Mouse (Mus musculus): Measurements from ENCODE around the gene Nkrf.
A peak's percentile ranks its signal among the peaks of the same experiment; 100 is the strongest.

Gene Nkrf

DNA sequence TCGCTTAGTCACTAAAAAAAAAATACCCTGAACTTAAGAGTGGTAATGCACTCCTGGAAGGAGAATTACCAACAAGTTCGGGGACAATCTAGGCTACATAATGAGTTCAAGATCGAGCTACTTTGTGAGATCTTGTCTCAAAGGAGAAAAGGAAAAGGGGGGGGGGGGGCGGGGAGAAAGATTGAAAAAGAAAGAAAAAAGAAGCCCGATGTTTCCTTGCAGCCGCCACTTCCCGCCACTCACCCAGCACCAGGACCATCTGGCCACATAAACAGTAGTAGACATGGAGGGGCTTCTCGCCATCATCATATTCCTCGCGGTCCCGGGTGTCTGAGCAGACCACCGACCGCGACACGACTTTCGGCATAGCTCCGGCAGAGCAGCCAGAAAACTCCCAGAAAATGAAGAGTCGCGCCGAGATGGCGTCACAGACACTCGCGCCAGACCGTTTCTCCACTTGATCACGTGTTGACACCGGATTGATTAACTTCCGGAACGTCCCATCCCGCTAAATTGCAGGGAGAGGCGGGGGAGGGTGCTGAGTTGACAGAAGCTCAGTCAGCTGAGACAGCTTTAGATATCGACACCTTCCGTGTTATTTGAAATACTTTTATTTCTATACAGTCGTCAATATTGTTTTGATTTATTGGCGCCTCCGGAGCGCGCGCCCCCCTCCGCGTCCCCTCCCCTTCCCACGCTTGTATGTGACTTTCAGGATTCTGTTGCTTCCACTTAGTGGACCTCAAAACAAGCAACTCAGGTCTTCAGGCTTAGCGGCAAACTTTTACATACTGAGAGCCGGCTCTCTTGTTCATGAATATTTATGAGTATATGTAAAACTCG lies 38.7 kb downstream of the Nkrf start:
- peak; percentile 67 for DNase-seq (ENCODE audit: low read depth, low spot score)

DNA sequence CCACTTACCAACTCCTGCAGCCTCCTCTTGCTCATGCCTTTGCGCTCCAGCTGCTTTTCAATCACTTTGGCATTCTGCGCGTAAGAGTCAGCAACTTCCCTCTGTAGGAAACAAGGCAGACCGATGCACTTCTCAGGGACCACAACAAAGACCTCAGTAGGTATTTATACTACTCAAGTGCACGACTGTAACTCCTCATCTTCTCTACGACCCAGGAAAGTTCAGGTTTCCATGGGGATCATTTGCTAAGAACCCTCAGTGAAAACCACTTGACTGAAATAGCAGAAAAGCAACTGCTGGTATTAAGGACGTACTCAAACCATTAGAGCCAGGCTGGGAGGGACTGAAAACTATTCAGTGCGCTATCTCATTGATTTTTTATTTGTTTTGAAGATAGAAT lies 50.1 kb downstream of the Nkrf start:
- DNase-seq (ENCODE audit: low read depth, low spot score) = no peak

DNA sequence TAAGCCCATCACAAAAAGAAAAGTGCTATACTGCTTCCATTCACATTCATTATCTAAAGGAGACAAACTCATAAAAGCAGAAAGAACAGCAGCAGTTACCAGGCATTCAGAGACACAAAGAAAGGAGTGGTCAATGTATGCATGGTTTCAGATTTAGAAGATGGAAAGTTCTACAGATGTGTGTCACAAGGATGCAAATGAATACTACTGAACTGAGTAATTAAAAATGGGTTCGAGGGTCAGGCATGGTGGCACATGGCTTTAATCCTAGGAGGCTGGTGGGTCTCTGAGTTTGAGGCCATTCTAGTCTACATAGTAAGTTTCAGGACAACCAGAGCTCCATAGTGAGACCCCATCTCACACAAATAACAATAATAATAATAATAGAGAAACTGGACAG lies 55.5 kb downstream of the Nkrf start:
- no peak for DNase-seq (ENCODE audit: low read depth, low spot score)

DNA sequence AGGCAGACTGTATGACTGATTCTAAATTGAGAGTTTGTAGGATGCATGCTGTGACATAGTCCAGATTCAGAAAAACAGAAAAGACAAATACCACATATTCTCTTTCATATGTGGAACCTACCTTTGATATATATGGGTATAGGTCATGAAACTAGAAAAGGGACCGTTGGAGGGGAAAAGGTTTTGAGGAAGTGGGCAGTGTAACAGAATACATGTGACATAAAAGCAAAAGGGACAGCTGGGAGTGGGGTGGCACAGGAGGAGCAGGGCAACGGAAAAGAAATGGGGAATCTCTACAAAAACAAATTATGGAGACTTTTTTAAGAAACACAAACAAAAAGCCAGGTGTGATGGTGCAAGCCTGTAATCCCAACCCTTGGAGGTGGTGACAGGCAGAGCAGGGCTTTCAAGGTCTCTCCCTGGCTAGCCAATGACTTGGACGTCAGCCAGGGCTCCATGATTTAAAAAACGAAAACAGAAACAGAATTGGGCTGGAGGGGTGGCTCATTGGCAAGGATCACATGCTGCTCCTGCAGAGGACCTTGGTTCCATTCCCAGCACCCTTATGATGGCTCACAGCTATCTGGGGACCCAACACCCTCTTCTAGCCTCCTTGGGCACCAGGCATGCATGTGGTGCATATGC lies 59.2 kb downstream of the Nkrf start:
- no peak for DNase-seq (ENCODE audit: low read depth, low spot score)

- DNase-seq (ENCODE audit: low read depth, low spot score) = no peak
These were observed 61.0 kb downstream of the Nkrf start for GRCm38 (mm10) chrX:36841698-36842097.

DNA sequence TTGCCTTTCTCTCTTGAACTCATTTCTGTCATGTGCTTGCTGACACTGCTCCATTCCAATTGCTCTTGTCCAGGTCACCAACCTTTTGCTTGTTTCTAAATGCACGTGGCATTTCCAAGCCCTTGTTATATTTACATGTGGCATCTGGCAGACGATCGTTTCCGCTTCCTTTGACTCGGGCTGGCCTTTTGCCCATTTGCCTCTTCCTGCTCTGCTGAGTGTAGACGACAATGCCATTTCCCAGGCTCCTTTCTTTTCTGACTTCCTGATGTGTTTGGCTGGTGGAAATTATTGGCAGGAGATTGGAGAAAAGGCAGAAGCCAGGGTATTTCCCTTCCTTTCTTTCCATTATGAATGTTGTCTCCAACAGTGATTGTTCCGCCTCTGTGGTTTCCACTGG lies 63.3 kb downstream of the Nkrf start:
- no peak for DNase-seq (ENCODE audit: low read depth, low spot score)

Data from c-Kit-negative CD71-positive TER-119-positive erythroid progenitor cells, embryonic 14.5 days (primary cell).